Mouse (Mus musculus): Measurements from ENCODE around the gene Noc4l. TPM values are rescaled to one million over a fixed set of nuclear protein-coding genes. Genes with fewer than 3 reads are reported as not detected.

Noc4l gene
- polyA plus RNA-seq (2016; fragmentation: Nextera tagmentation; extraction: Ambion mirVana), result 53.4 and 60.9 TPM in 2 replicates

GRCm38 (mm10) chr5:110652719-110653648 is at the start of gene Noc4l, which contains the start of gene Ddx51:
TSS of gene Noc4l (minus strand) at chr5:110653417.
TSS of gene Ddx51 (plus strand) at chr5:110653451.
- Histone ChIP-seq H3K27ac (0 out of 2 replicates have a peak within 1 kb of the TSS, but pooled peaks have one; percentile 32), H3K4me1 (peaks cover 16% of the 10 kb centered on the region), H3K9me3 (no peaks in the 10 kb centered on the region), H3K4me3 (peak within 1 kb of the TSS; percentile 98), H3K4me2 (replicated peaks) (peak within 1 kb of the TSS; percentile 93), H3K9ac (peak within 1 kb of the TSS; percentile 87), H3K27me3 (no peaks in the 10 kb centered on the region), H3K36me3 (peaks cover 69% of the 10 kb centered on the region)
- ATAC-seq (ENCODE audit: insufficient number of reproducible peaks, insufficient read depth, low FRiP score, low TSS enrichment), result peak; percentile 73
- under 1% methylated on average over 91 of the region's 91 CpGs for WGBS

GRCm38 (mm10) chr5:110698617-110699016 is 45.4 kb upstream of the Noc4l start:
- 89% methylated on average over 4 of the region's 4 CpGs for WGBS

GRCm38 (mm10) chr5:110682041-110682440 is 28.8 kb upstream of the Noc4l start:
- no peak overlapping the region for H3K4me2 ChIP-seq (replicated peaks)
- no peaks in the 10 kb centered on the region for H3K9me3 ChIP-seq
- WGBS, result 92% methylated on average over 8 of the region's 8 CpGs
- H3K4me1 ChIP-seq, result no peaks in the 10 kb centered on the region
- peaks cover 89% of the 10 kb centered on the region for H3K36me3 ChIP-seq
- H3K27ac ChIP-seq, result no peak overlapping the region
- no peak overlapping the region for H3K9ac ChIP-seq
- no peaks in the 10 kb centered on the region for H3K27me3 ChIP-seq
- no peak for ATAC-seq (ENCODE audit: insufficient number of reproducible peaks, insufficient read depth, low FRiP score, low TSS enrichment)
- H3K4me3 ChIP-seq, result no peak overlapping the region

More at GRCm38 (mm10) chr5:110698617-110699016, 45.4 kb upstream of the Noc4l start:
- no peak overlapping the region for H3K27ac ChIP-seq
- H3K9ac ChIP-seq, result no peak overlapping the region
- peaks cover 86% of the 10 kb centered on the region for H3K36me3 ChIP-seq
- no peak for ATAC-seq (ENCODE audit: insufficient number of reproducible peaks, insufficient read depth, low FRiP score, low TSS enrichment)
- H3K9me3 ChIP-seq, result no peaks in the 10 kb centered on the region
- H3K4me2 ChIP-seq (replicated peaks), result no peak overlapping the region
- H3K4me3 ChIP-seq, result no peak overlapping the region
- H3K4me1 ChIP-seq, result no peaks in the 10 kb centered on the region
- no peaks in the 10 kb centered on the region for H3K27me3 ChIP-seq

DNA sequence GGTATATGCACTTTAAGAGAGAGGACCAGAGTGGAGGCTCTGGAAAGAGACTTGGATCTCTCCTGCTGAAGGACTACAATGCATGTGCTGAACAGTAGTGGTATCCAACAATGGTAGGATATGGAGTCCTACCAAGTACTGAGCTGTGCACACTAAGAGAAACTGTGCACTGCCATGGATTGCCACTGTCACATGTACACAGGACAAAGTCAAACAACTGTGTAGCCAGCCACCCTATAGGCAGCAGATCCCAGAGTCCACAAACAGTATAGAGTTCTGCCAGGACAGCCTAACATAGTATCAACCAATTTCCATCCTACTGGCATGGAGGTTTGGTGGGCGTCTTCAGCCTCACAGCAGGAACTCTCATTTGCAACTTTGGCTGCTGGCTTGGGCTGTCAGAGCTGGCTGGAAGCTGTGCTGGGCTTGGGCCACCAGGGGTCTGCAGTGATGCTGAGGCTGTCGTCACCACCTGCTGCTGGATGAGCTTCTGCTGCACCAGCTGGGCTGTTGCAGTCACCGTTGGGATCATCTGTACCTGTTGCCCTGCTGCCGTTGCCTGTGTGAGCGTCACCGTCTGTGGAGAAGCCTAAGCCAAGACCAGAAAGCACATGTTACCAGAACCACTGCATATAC is 12.4 kb upstream of the Noc4l start:
- Histone ChIP-seq H3K4me2 (replicated peaks) (no peak overlapping the region), H3K4me3 (no peak overlapping the region), H3K9me3 (no peaks in the 10 kb centered on the region), H3K36me3 (peaks cover 86% of the 10 kb centered on the region), H3K27me3 (no peaks in the 10 kb centered on the region), H3K9ac (no peak overlapping the region), H3K4me1 (no peaks in the 10 kb centered on the region), H3K27ac (no peak overlapping the region)
- 72% methylated on average over 6 of the region's 6 CpGs for WGBS
- no peak for ATAC-seq (ENCODE audit: insufficient number of reproducible peaks, insufficient read depth, low FRiP score, low TSS enrichment)

DNA sequence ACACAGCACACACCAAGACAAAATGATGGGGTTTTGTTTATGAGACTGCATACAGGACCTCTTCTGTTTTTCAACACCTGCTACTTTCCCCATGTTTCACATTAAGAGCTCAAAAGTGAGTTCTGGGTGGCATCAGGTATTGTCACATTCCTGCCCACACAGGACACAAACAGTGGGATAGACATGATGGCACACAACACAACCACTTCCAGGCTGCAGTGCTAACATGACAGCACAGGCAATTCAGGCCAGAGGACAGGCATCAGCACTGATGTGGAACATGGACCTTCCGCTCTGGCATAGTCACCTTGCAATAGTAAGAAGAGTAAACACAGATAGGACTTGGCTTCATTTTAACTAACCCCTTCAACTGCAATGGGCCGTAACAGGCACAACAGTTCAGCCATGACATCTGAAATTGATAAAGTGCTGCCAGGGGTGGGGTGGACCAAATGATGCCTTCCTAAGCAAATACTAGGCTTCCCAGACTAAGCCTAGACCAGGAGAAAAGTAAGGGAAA is 11.6 kb upstream of the Noc4l start:
- Histone ChIP-seq H3K4me2 (replicated peaks) (no peak overlapping the region), H3K27me3 (no peaks in the 10 kb centered on the region), H3K27ac (no peak overlapping the region), H3K9me3 (no peaks in the 10 kb centered on the region), H3K36me3 (peaks cover 86% of the 10 kb centered on the region), H3K4me3 (no peak overlapping the region), H3K9ac (no peak overlapping the region), H3K4me1 (no peaks in the 10 kb centered on the region)
- no peak for ATAC-seq (ENCODE audit: insufficient number of reproducible peaks, insufficient read depth, low FRiP score, low TSS enrichment)
- WGBS, result 92% methylated on average over 2 of the region's 2 CpGs

GRCm38 (mm10) chr5:110664041-110664440 is 10.8 kb upstream of the Noc4l start:
- ATAC-seq (ENCODE audit: insufficient number of reproducible peaks, insufficient read depth, low FRiP score, low TSS enrichment), result no peak
- Histone ChIP-seq H3K9ac (no peak overlapping the region), H3K9me3 (no peaks in the 10 kb centered on the region), H3K4me3 (no peak overlapping the region), H3K4me1 (no peaks in the 10 kb centered on the region), H3K4me2 (replicated peaks) (no peak overlapping the region), H3K27me3 (no peaks in the 10 kb centered on the region), H3K36me3 (peaks cover 88% of the 10 kb centered on the region), H3K27ac (no peak overlapping the region)
- WGBS, result 91% methylated on average over 2 of the region's 2 CpGs

GRCm38 (mm10) chr5:110659682-110660081 is 6.5 kb upstream of the Noc4l start:
- Histone ChIP-seq H3K9ac (no peak overlapping the region), H3K4me2 (replicated peaks) (no peak overlapping the region), H3K4me1 (no peaks in the 10 kb centered on the region), H3K36me3 (peaks cover 87% of the 10 kb centered on the region), H3K27ac (no peak overlapping the region), H3K4me3 (no peak overlapping the region), H3K9me3 (no peaks in the 10 kb centered on the region), H3K27me3 (no peaks in the 10 kb centered on the region)
- ATAC-seq (ENCODE audit: insufficient number of reproducible peaks, insufficient read depth, low FRiP score, low TSS enrichment), result no peak

DNA sequence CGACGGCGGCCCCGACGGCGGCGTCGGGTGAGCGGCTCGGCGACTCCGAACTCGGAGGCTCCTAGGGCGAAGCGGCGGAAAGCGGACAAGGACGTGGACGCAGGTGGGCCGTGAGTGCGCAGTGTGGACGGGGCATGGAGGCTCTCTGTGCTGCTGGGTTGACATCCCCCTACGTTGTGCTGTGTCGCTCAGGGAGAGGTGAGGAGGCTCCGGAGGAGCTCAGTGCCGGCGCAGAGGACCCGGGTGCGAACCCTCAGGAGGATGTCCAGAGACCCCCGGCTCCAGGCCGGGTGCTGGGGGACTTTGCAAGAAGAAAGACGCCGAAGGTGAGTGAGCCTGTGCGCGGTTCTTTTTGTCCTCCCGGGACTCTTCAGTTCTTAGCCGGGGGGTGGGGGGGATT is 469 bp upstream of the Noc4l start:
- Histone ChIP-seq H3K27me3 (no peaks in the 10 kb centered on the region), H3K4me1 (peaks cover 16% of the 10 kb centered on the region), H3K9ac (peak overlapping the region; percentile 87), H3K36me3 (peaks cover 70% of the 10 kb centered on the region), H3K9me3 (no peaks in the 10 kb centered on the region), H3K4me3 (peak overlapping the region; percentile 98), H3K4me2 (replicated peaks) (peak overlapping the region; percentile 93), H3K27ac (0 out of 2 replicates have a peak overlapping the region, but pooled peaks have one; percentile 32)
- peak; percentile 53; the same call in 1 of the 2 replicates for ATAC-seq (ENCODE audit: insufficient number of reproducible peaks, insufficient read depth, low FRiP score, low TSS enrichment)
- WGBS, result under 1% methylated on average over 37 of the region's 37 CpGs

GRCm38 (mm10) chr5:110646377-110646776 is 6.8 kb downstream of the Noc4l start:
- Histone ChIP-seq H3K4me3 (no peak overlapping the region), H3K27ac (no peak overlapping the region), H3K9ac (no peak overlapping the region), H3K4me1 (no peaks in the 10 kb centered on the region), H3K27me3 (no peaks in the 10 kb centered on the region), H3K4me2 (replicated peaks) (no peak overlapping the region), H3K9me3 (no peaks in the 10 kb centered on the region), H3K36me3 (peaks cover 55% of the 10 kb centered on the region)
- no peak for ATAC-seq (ENCODE audit: insufficient number of reproducible peaks, insufficient read depth, low FRiP score, low TSS enrichment)

- H3K9ac ChIP-seq, result no peak overlapping the region; the same call in 1 of the 2 replicates
- no peak overlapping the region for H3K27ac ChIP-seq
- no peak for ATAC-seq (ENCODE audit: insufficient number of reproducible peaks, insufficient read depth, low FRiP score, low TSS enrichment)
- no peaks in the 10 kb centered on the region for H3K27me3 ChIP-seq
- H3K9me3 ChIP-seq, result no peaks in the 10 kb centered on the region
- no peaks in the 10 kb centered on the region for H3K36me3 ChIP-seq
- no peaks in the 10 kb centered on the region for H3K4me1 ChIP-seq
- no peak overlapping the region for H3K4me3 ChIP-seq
- H3K4me2 ChIP-seq (replicated peaks), result peak overlapping the region; percentile 40
- WGBS, result 27% methylated on average over 12 of the region's 12 CpGs
These were observed 13.8 kb downstream of the Noc4l start for GRCm38 (mm10) chr5:110639459-110639858.

- Histone ChIP-seq H3K4me2 (replicated peaks) (no peak overlapping the region), H3K4me1 (no peaks in the 10 kb centered on the region), H3K27ac (no peak overlapping the region), H3K9ac (no peak overlapping the region), H3K27me3 (no peaks in the 10 kb centered on the region), H3K36me3 (no peaks in the 10 kb centered on the region), H3K9me3 (no peaks in the 10 kb centered on the region), H3K4me3 (no peak overlapping the region)
- ATAC-seq (ENCODE audit: insufficient number of reproducible peaks, insufficient read depth, low FRiP score, low TSS enrichment), result no peak
- 82% methylated on average over 7 of the region's 7 CpGs for WGBS
These were observed 14.7 kb downstream of the Noc4l start for GRCm38 (mm10) chr5:110638306-110639074.
